Comparison of ENCODE assay signal across 8 mouse cellular contexts in the genomic region with DNA sequence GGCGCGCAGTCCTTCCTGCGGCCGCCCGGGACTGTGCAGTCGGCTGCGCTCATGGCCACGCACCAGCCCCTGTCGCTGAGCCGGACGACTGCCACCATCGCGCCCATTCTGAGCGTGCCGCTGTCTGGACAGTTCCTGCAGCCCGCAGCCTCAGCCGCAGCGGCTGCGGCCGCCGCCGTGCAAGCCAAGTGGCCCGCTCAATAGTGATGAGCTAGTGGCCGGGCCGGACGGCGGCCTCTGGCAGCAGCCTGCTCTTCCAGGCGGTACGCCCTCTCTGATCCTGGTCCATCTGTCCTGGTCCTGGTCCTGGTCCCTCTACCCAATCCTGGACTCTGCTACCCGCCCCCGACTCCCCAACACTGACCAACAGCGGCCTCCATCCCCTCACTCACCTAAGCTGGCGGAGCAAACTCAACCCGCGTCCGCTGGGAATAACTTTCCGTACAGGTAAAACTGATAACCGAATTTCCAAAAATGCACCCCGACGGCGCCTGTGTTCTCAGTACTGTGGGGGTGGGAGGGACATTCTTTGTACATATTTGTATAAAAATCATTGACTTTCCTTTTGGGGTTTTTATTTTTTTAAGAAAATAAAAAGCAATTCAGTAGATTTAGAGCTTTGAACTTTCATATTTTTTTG. TPM values are rescaled to one million over a fixed set of nuclear protein-coding genes. Genes with fewer than 3 reads are reported as not detected.
DNase-seq lines count a peak whose midpoint lies in the region; ATAC-seq lines count a peak whose summit lies in the region.

No protein-coding gene starts in this region.

- H3K9me3 ChIP-seq in kidney, embryonic 14.5 days (ENCODE audit: control insufficient read depth, low read length): no peaks in the 10 kb centered on the region
- no peaks in the 10 kb centered on the region for H3K9me3 ChIP-seq in midbrain, embryonic 12.5 days

- H3K4me3 ChIP-seq in kidney, embryonic 14.5 days (ENCODE audit: low read length): peak overlapping the region; percentile 27
- H3K4me3 ChIP-seq in midbrain, embryonic 12.5 days: peak overlapping the region; percentile 38

- peaks cover 10% of the 10 kb centered on the region; the same call in 1 of the 2 replicates for H3K4me1 ChIP-seq in kidney, embryonic 14.5 days (ENCODE audit: control insufficient read depth, insufficient read depth, low read length)
- H3K4me1 ChIP-seq in midbrain, embryonic 12.5 days: peaks cover 24% of the 10 kb centered on the region

- no peak for DNase-seq in kidney, postnatal 14 days
- DNase-seq in embryo, embryonic 11 days: peak; percentile 73
- DNase-seq in heart, postnatal 4 days: peak; percentile 10
- DNase-seq in spleen, adult 12 weeks (ENCODE audit: low spot score): no peak
- no peak for DNase-seq in ovary, adult 18-20 months (ENCODE audit: low spot score)

- peak; percentile 30; the same call in 1 of the 2 replicates for ATAC-seq in kidney, embryonic 14.5 days (ENCODE audit: low FRiP score, low TSS enrichment)
- ATAC-seq in midbrain, embryonic 12.5 days (ENCODE audit: low FRiP score, low read depth): peak; percentile 55
- no peak for ATAC-seq in inflammation-experienced regulatory T-cells, adult 6 months

- no peaks in the 10 kb centered on the region for H3K36me3 ChIP-seq in kidney, embryonic 14.5 days (ENCODE audit: control insufficient read depth, insufficient read depth, low read length)
- no peaks in the 10 kb centered on the region for H3K36me3 ChIP-seq in midbrain, embryonic 12.5 days

- H3K27me3 ChIP-seq in kidney, embryonic 14.5 days (ENCODE audit: control insufficient read depth, insufficient read depth, low read length): peaks cover 87% of the 10 kb centered on the region
- H3K27me3 ChIP-seq in midbrain, embryonic 12.5 days: peaks cover 90% of the 10 kb centered on the region

- WGBS in kidney, embryonic 14.5 days: 1% methylated on average over 29 of the region's 41 CpGs
- WGBS in midbrain, embryonic 12.5 days: under 1% methylated on average over 32 of the region's 41 CpGs

- no peak overlapping the region for H3K27ac ChIP-seq in kidney, embryonic 14.5 days (ENCODE audit: low read depth, low read length)
- H3K27ac ChIP-seq in midbrain, embryonic 12.5 days (replicated peaks): no peak overlapping the region

- H3K4me2 ChIP-seq in kidney, embryonic 14.5 days (replicated peaks; ENCODE audit: low read depth, low read length): peak overlapping the region; percentile 39
- H3K4me2 ChIP-seq in midbrain, embryonic 12.5 days (replicated peaks): peak overlapping the region; percentile 49

- no peak overlapping the region for H3K9ac ChIP-seq in kidney, embryonic 14.5 days (ENCODE audit: low read depth, low read length)
- no peak overlapping the region for H3K9ac ChIP-seq in midbrain, embryonic 12.5 days (replicated peaks)

RNA-seq across cellular contexts. Expression of gene Foxd3, which starts 1.9 kb away (rescaled TPM):
- polyA plus RNA-seq in kidney, embryonic 14.5 days (2014; fragmentation: Nextera tagmentation; extraction: Ambion mirVana): not detected in 2 replicates
- total RNA-seq in heart, postnatal 4 days (2021): under 1 TPM; 0.25 to 0.26 TPM
- polyA plus RNA-seq in midbrain, embryonic 12.5 days (2016; fragmentation: Nextera tagmentation; extraction: Ambion mirVana): 0.09 and 0.14 TPM in 2 replicates
- polyA plus RNA-seq in inflammation-experienced regulatory T-cells, adult 6 months (2017; shearing (Covaris generic)): not detected

RNA-seq across cellular contexts. Expression of gene Alg6, which starts 57.5 kb away (rescaled TPM):
- 27.2 and 34.1 TPM in 2 replicates for polyA plus RNA-seq in kidney, embryonic 14.5 days (2014; fragmentation: Nextera tagmentation; extraction: Ambion mirVana)
- 1 to 10 TPM; 9.2 to 10.0 TPM for total RNA-seq in heart, postnatal 4 days (2021)
- 12.3 and 15.6 TPM in 2 replicates for polyA plus RNA-seq in midbrain, embryonic 12.5 days (2016; fragmentation: Nextera tagmentation; extraction: Ambion mirVana)
- polyA plus RNA-seq in inflammation-experienced regulatory T-cells, adult 6 months (2017; shearing (Covaris generic)): 10 to 100 TPM in 2 of 3 experiments, 1 to 10 TPM in 1; 8.4 to 20.2 (median 13.9) TPM

Comparison
In these comparisons a context has a peak if more than half of its experiments do, and no peak if none do; other contexts are left out.
1. DNase-seq: peak in embryo, embryonic 11 days (single experiment) and heart, postnatal 4 days (single experiment); none in kidney, postnatal 14 days (single experiment), spleen, adult 12 weeks (single experiment) and ovary, adult 18-20 months (single experiment).